Mouse (Mus musculus) C2C12 (cell line): Measurements from ENCODE around the gene Mgll. TPM values are rescaled to one million over a fixed set of nuclear protein-coding genes. Genes with fewer than 3 reads are reported as not detected.

Experiments used
- H3K27me3 ChIP-seq: one replicate; pipeline ENCODE4 v1.6.1; 2011; ENCODE audit not compliant: control insufficient read depth, insufficient read depth, insufficient read length
- H3K36me3 ChIP-seq: one replicate; pipeline ENCODE4 v1.6.1; 2011; ENCODE audit not compliant: control insufficient read depth, insufficient read depth
- H3K4me3 ChIP-seq: one replicate; pipeline ENCODE4 v1.5.1; 2011; ENCODE audit warnings: mild to moderate bottlenecking, control low read depth; ENCODE audit not compliant: poor library complexity, insufficient read depth, severe bottlenecking
- H3K79me2 ChIP-seq: one replicate; pipeline ENCODE4 v1.6.1; 2011; ENCODE audit not compliant: control insufficient read depth, insufficient read depth
- H3K79me3 ChIP-seq: one replicate; pipeline ENCODE4 v1.6.1; 2011; ENCODE audit warnings: low read depth, control low read depth
- H3ac ChIP-seq: one replicate; pipeline ENCODE3; 2011; ENCODE audit warnings: low read depth; ENCODE audit not compliant: control insufficient read depth, insufficient read length
- CEBPB ChIP-seq: IDR thresholded peaks from one replicate; pipeline ENCODE4 v1.6.1; 2011; ENCODE audit warnings: low read depth, mild to moderate bottlenecking, control low read depth, moderate library complexity
- CTCF ChIP-seq: IDR thresholded peaks from one replicate; pipeline ENCODE4 v1.5.1; 2011; ENCODE audit not compliant: control insufficient read depth, insufficient read depth, insufficient read length
- FOSL1 ChIP-seq: IDR thresholded peaks from one replicate; pipeline ENCODE4 v1.8.0; 2011; ENCODE audit warnings: mild to moderate bottlenecking, low read length; ENCODE audit not compliant: poor library complexity, insufficient read depth, severe bottlenecking
- MAX ChIP-seq: IDR thresholded peaks from one replicate; pipeline ENCODE4 v1.6.1; 2011; ENCODE audit warnings: mild to moderate bottlenecking, control low read depth
- MYOD1 ChIP-seq: IDR thresholded peaks from one replicate; pipeline ENCODE4 v1.6.1; 2011; ENCODE audit warnings: low read depth; ENCODE audit not compliant: control insufficient read depth, insufficient read length
- MYOG ChIP-seq: IDR thresholded peaks from one replicate; pipeline ENCODE4 v1.6.1; 2011; ENCODE audit not compliant: control insufficient read depth, insufficient read length; ENCODE audit errors: extremely low read depth
- USF1 ChIP-seq: IDR thresholded peaks from one replicate; pipeline ENCODE4 v1.6.1; 2011; ENCODE audit warnings: low read depth, mild to moderate bottlenecking, control low read depth, moderate library complexity
- polyA plus RNA-seq: library from polyadenylated mRNA; unstranded; fragments of >200 nt; fragmentation: generic; extraction: Trizol; gene quantifications from one replicate; pipeline ENCODE4 v1.2.1, GENCODE M21; 2012; ENCODE audit warnings: missing spikeins

Mgll gene
- polyA plus RNA-seq, 1 experiment, result 1.3 TPM

DNA sequence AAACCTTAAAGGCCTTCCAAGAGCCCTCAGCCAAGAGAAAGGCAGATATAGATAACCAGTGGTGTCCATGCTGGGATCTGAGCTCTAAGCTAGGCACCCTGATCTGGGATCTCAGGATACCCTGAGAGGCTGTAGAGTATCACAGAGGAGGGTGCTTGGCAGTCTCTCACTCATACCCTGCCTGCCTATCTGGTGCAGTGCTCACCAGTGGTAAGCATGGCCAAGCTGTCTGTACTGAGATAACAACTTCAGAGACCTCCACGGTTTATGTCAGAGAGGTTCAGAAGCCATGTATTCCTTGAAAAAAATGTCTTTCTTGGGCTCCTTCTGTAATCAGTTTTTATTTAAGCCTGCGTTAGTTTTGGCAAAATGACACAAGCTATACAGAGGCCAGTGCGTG is 16.8 kb downstream of the Mgll start:
- Histone ChIP-seq H3K4me3 (no peak overlapping the region), H3K79me3 (no peaks in the 10 kb centered on the region), H3K36me3 (no peaks in the 10 kb centered on the region), H3K79me2 (no peaks in the 10 kb centered on the region), H3ac (no peak overlapping the region), H3K27me3 (peaks cover 22% of the 10 kb centered on the region)
- TF ChIP-seq CTCF, result no peak
- TF ChIP-seq FOSL1, result no peak
- no peak for TF ChIP-seq MYOD1
- TF ChIP-seq CEBPB, result no peak
- TF ChIP-seq MYOG, result no peak
- no peak for TF ChIP-seq USF1
- TF ChIP-seq MAX, result no peak

DNA sequence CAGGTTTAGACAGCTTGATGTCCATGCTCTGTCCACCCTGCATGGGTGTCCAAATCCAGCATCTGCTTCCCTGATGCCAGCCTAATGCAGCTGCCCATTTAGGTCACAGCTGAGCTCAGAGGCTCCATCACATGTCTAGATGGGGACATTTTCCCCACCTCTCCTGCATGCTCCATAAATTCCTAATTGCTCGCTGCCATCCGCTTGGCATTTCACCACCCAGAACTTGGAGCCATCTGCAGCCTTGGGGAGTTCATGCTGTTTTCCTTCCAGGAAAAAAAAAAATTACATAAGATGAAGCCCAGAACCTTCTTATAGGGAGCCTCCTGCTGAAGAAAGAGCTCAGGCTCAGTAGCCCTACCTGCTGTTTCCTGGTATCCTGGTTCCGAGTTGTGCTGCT is 17.6 kb downstream of the Mgll start:
- Histone ChIP-seq H3ac (no peak overlapping the region), H3K27me3 (peaks cover 22% of the 10 kb centered on the region), H3K4me3 (no peak overlapping the region), H3K79me2 (no peaks in the 10 kb centered on the region), H3K36me3 (no peaks in the 10 kb centered on the region), H3K79me3 (no peaks in the 10 kb centered on the region)
- no peak for TF ChIP-seq USF1

DNA sequence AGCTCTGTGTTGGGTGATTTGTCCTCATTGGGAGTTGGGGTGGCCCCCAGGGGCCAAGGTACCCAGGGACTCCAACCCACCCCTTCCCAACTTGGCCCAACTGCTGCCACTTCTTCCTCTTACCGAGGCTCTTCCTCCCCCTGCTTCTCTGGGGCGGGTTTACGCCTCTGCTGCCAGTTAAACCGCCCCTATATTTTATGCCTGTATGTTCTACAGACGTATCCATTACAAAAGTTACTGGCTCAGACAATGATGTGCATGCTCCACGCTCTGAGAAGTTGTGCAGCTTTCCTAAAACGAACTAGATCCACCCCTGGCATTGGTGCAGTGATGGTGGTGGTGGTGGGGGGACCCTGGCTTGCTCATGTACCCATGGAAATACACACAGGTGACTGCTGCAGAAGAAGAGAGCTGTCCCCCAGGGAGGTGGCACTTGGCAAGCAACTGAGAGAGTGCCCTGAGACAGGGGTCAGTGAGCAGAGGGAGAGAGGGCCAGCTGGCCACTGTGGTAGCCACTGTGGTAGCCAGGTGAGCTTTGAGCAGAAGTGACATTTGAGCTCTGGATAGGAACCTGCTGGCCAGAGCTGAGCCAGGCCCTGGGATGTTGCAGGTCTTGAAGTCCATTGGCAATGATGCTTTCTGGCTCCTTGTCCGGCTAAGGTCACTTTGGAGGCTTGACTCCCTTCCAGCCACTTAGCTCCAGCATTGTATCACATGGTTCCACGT is 18.2 kb downstream of the Mgll start:
- Histone ChIP-seq H3K4me3 (no peak overlapping the region), H3K79me3 (no peaks in the 10 kb centered on the region), H3K79me2 (no peaks in the 10 kb centered on the region), H3K27me3 (peaks cover 22% of the 10 kb centered on the region), H3ac (no peak overlapping the region), H3K36me3 (no peaks in the 10 kb centered on the region)
- TF ChIP-seq CEBPB, result no peak
- TF ChIP-seq CTCF, result no peak
- TF ChIP-seq USF1, result no peak
- TF ChIP-seq MAX, result no peak
- TF ChIP-seq MYOD1, result no peak
- TF ChIP-seq MYOG, result no peak
- no peak for TF ChIP-seq FOSL1

- Histone ChIP-seq H3K79me2 (no peaks in the 10 kb centered on the region), H3ac (no peak overlapping the region), H3K27me3 (peaks cover 22% of the 10 kb centered on the region), H3K4me3 (no peak overlapping the region), H3K36me3 (no peaks in the 10 kb centered on the region), H3K79me3 (no peaks in the 10 kb centered on the region)
- no peak for TF ChIP-seq CEBPB
- no peak for TF ChIP-seq USF1
- no peak for TF ChIP-seq CTCF
- TF ChIP-seq MYOD1, result no peak
- no peak for TF ChIP-seq MAX
- no peak for TF ChIP-seq MYOG
- TF ChIP-seq FOSL1, result no peak
Measured at GRCm38 (mm10) chr6:88743601-88744291, 19.5 kb downstream of the Mgll start.

DNA sequence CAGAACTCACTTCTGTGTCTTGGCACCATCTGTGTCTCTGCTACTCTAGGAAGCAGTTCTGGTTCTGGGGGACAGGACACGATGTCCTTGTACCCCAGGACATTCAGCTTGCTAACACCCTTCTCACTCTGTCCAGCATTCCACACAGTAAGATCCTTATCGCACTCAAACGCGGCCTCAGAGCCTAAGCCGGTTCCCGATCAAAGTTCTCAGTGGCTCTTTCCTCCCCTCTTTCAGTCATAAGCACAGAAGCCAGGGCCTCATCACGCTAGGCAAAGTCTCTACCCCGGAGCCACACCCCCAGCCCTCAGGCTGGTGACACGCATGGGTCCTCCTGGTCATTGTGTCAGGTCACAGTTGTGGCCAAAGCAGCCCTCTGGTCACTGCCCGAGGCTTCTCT is 20.8 kb downstream of the Mgll start:
- TF ChIP-seq MYOG (no peak), MYOD1 (no peak), CTCF (no peak), USF1 (no peak), MAX (no peak)
- Histone ChIP-seq H3K27me3 (peaks cover 22% of the 10 kb centered on the region), H3K79me2 (no peaks in the 10 kb centered on the region), H3ac (no peak overlapping the region), H3K79me3 (no peaks in the 10 kb centered on the region), H3K4me3 (no peak overlapping the region), H3K36me3 (no peaks in the 10 kb centered on the region)

DNA sequence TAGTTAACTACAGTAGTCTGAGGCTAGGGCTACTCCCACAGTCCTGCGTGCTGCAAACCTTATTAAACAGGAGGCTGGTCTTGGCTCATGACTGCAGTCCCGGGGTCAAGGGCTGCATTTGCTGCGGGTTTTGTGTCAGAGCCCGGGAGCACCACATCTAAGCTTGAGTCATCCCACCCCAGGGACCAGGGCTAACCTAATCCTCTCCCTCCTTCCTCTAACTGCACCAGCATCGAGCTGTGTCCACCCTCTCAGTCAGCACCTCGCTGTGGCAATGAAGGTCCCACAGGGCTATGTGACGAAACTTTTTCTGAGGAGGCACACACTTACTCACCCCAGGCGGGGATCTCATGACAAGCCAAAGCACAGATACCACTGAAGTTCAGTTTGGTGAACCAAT is 22.1 kb downstream of the Mgll start:
- Histone ChIP-seq H3K36me3 (no peaks in the 10 kb centered on the region), H3K4me3 (no peak overlapping the region), H3K79me3 (no peaks in the 10 kb centered on the region), H3K79me2 (no peaks in the 10 kb centered on the region), H3K27me3 (peaks cover 10% of the 10 kb centered on the region), H3ac (no peak overlapping the region)
- peak; percentile 54 for TF ChIP-seq MYOD1
- TF ChIP-seq CEBPB, result peak; percentile 88
- peak; percentile 81 for TF ChIP-seq FOSL1
- TF ChIP-seq MAX, result peak; percentile 58
- no peak for TF ChIP-seq CTCF
